Mouse (Mus musculus): ENCODE results near the gene Klhl21. TPM values are rescaled to one million over a fixed set of nuclear protein-coding genes. Genes with fewer than 3 reads are reported as not detected.

Gene Klhl21
- polyA plus RNA-seq, 1 experiment from 2014 or later, result 12.1 TPM

GRCm38 (mm10) chr4:151981363-151981762 is 27.2 kb upstream of the Klhl21 start:
- H3K9me3 ChIP-seq (ENCODE audit: low read length), result no peaks in the 10 kb centered on the region
- H3K27me3 ChIP-seq (ENCODE audit: insufficient read depth, low read length), result no peaks in the 10 kb centered on the region
- H3K27ac ChIP-seq (ENCODE audit: low read length), result no peak overlapping the region
- H3K36me3 ChIP-seq (ENCODE audit: insufficient read depth, low read length), result peaks cover 19% of the 10 kb centered on the region; the same call in 1 of the 2 replicates
- H3K4me3 ChIP-seq (ENCODE audit: low read length), result no peak overlapping the region
- H3K4me2 ChIP-seq (replicated peaks; ENCODE audit: low read depth, low read length), result no peak overlapping the region
- H3K9ac ChIP-seq (replicated peaks; ENCODE audit: low read length), result no peak overlapping the region
- peaks cover 11% of the 10 kb centered on the region for H3K4me1 ChIP-seq (ENCODE audit: insufficient read depth, low read length)
- 6% methylated on average over 5 of the region's 5 CpGs for WGBS
- ATAC-seq (ENCODE audit: low FRiP score, low TSS enrichment), result peak; percentile 33

- Histone ChIP-seq H3K4me2 (replicated peaks; ENCODE audit: low read depth, low read length) (no peak overlapping the region), H3K27ac (ENCODE audit: low read length) (peak overlapping the region; percentile 13; the same call in 1 of the 2 replicates), H3K27me3 (ENCODE audit: insufficient read depth, low read length) (no peaks in the 10 kb centered on the region), H3K4me1 (ENCODE audit: insufficient read depth, low read length) (peaks cover 28% of the 10 kb centered on the region), H3K9ac (replicated peaks; ENCODE audit: low read length) (no peak overlapping the region), H3K36me3 (ENCODE audit: insufficient read depth, low read length) (peaks cover 19% of the 10 kb centered on the region; the same call in 1 of the 2 replicates), H3K4me3 (ENCODE audit: low read length) (no peak overlapping the region), H3K9me3 (ENCODE audit: low read length) (no peaks in the 10 kb centered on the region)
- WGBS, result 45% methylated on average over 17 of the region's 17 CpGs
- no peak for ATAC-seq (ENCODE audit: low FRiP score, low TSS enrichment)
Measured at GRCm38 (mm10) chr4:151983043-151983442, 25.6 kb upstream of the Klhl21 start.

GRCm38 (mm10) chr4:151983560-151983959 is 25.0 kb upstream of the Klhl21 start:
- no peak overlapping the region for H3K4me3 ChIP-seq (ENCODE audit: low read length)
- ATAC-seq (ENCODE audit: low FRiP score, low TSS enrichment), result peak; percentile 58
- H3K27ac ChIP-seq (ENCODE audit: low read length), result no peak overlapping the region
- no peak overlapping the region for H3K4me2 ChIP-seq (replicated peaks; ENCODE audit: low read depth, low read length)
- WGBS, result 32% methylated on average over 8 of the region's 9 CpGs
- peak overlapping the region; percentile 53 for H3K9ac ChIP-seq (replicated peaks; ENCODE audit: low read length)
- H3K9me3 ChIP-seq (ENCODE audit: low read length), result no peaks in the 10 kb centered on the region
- H3K4me1 ChIP-seq (ENCODE audit: insufficient read depth, low read length), result peaks cover 29% of the 10 kb centered on the region
- H3K36me3 ChIP-seq (ENCODE audit: insufficient read depth, low read length), result peaks cover 19% of the 10 kb centered on the region; the same call in 1 of the 2 replicates
- no peaks in the 10 kb centered on the region for H3K27me3 ChIP-seq (ENCODE audit: insufficient read depth, low read length)

DNA sequence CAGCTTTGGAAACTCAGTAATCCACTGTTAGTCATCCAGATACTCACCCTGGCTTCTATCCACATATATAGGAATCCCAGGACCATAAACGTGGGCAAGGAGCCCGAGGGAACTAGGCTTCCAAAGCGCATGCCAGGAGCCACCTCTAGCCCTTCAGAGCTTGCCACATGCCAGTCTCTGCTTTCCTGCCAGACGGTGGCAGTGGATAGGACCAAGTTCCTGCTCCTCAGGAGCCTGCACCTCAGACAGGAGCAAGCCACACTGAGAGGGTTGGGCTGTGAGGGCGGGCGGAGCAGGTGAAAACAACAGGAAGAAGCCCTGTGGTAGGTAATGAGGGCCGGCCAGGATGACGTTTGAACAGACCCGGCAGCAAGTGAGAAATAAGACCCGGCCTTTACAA is 22.7 kb upstream of the Klhl21 start:
- Histone ChIP-seq H3K4me3 (ENCODE audit: low read length) (no peak overlapping the region), H3K27me3 (ENCODE audit: insufficient read depth, low read length) (no peaks in the 10 kb centered on the region), H3K36me3 (ENCODE audit: insufficient read depth, low read length) (peaks cover 21% of the 10 kb centered on the region; the same call in 1 of the 2 replicates), H3K4me2 (replicated peaks; ENCODE audit: low read depth, low read length) (no peak overlapping the region), H3K9me3 (ENCODE audit: low read length) (no peaks in the 10 kb centered on the region), H3K27ac (ENCODE audit: low read length) (no peak overlapping the region), H3K9ac (replicated peaks; ENCODE audit: low read length) (no peak overlapping the region), H3K4me1 (ENCODE audit: insufficient read depth, low read length) (peaks cover 39% of the 10 kb centered on the region)
- 27% methylated on average over 10 of the region's 10 CpGs for WGBS
- ATAC-seq (ENCODE audit: low FRiP score, low TSS enrichment), result no peak

- H3K9ac ChIP-seq (replicated peaks; ENCODE audit: low read length), result 0 out of 2 replicates have a peak overlapping the region, but pooled peaks have one; percentile 3
- H3K4me1 ChIP-seq (ENCODE audit: insufficient read depth, low read length), result peaks cover 39% of the 10 kb centered on the region
- H3K4me3 ChIP-seq (ENCODE audit: low read length), result no peak overlapping the region
- H3K36me3 ChIP-seq (ENCODE audit: insufficient read depth, low read length), result peaks cover 26% of the 10 kb centered on the region
- ATAC-seq (ENCODE audit: low FRiP score, low TSS enrichment), result no peak
- H3K27me3 ChIP-seq (ENCODE audit: insufficient read depth, low read length), result no peaks in the 10 kb centered on the region
- H3K9me3 ChIP-seq (ENCODE audit: low read length), result no peaks in the 10 kb centered on the region
- 61% methylated on average over 8 of the region's 8 CpGs for WGBS
- H3K4me2 ChIP-seq (replicated peaks; ENCODE audit: low read depth, low read length), result no peak overlapping the region
- H3K27ac ChIP-seq (ENCODE audit: low read length), result no peak overlapping the region
Measured at GRCm38 (mm10) chr4:151986650-151987049, 22.0 kb upstream of the Klhl21 start.

DNA sequence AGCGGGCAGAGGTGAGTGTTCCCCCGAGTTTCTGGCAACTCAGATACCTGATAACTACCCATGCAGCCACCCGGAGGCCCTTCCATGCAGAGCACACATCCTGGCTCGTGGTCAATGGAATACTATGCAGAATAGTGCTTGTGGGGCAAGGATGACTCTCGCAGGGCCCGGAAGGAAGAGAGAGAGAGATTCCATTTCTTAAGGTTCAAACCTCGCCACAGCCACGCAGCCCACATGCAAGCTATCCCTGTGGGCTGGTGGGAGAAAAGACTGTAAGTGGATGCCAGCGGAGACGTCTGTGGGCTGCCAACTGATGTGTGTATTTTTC is 20.6 kb upstream of the Klhl21 start:
- WGBS, result 24% methylated on average over 10 of the region's 10 CpGs
- peaks cover 39% of the 10 kb centered on the region for H3K4me1 ChIP-seq (ENCODE audit: insufficient read depth, low read length)
- H3K9ac ChIP-seq (replicated peaks; ENCODE audit: low read length), result peak overlapping the region; percentile 83
- H3K27me3 ChIP-seq (ENCODE audit: insufficient read depth, low read length), result no peaks in the 10 kb centered on the region
- H3K36me3 ChIP-seq (ENCODE audit: insufficient read depth, low read length), result peaks cover 35% of the 10 kb centered on the region
- H3K4me3 ChIP-seq (ENCODE audit: low read length), result peak overlapping the region; percentile 77
- peak overlapping the region; percentile 78 for H3K27ac ChIP-seq (ENCODE audit: low read length)
- no peak for ATAC-seq (ENCODE audit: low FRiP score, low TSS enrichment)
- H3K4me2 ChIP-seq (replicated peaks; ENCODE audit: low read depth, low read length), result peak overlapping the region; percentile 83
- no peaks in the 10 kb centered on the region for H3K9me3 ChIP-seq (ENCODE audit: low read length)

- WGBS, result under 1% methylated on average over 52 of the region's 54 CpGs
- ATAC-seq (ENCODE audit: low FRiP score, low TSS enrichment), result peak; percentile 73
- H3K36me3 ChIP-seq (ENCODE audit: insufficient read depth, low read length), result peaks cover 34% of the 10 kb centered on the region
- H3K27me3 ChIP-seq (ENCODE audit: insufficient read depth, low read length), result no peaks in the 10 kb centered on the region
- H3K27ac ChIP-seq (ENCODE audit: low read length), result peak within 1 kb of the TSS; percentile 78
- peaks cover 42% of the 10 kb centered on the region for H3K4me1 ChIP-seq (ENCODE audit: insufficient read depth, low read length)
- peak within 1 kb of the TSS; percentile 83 for H3K4me2 ChIP-seq (replicated peaks; ENCODE audit: low read depth, low read length)
- H3K4me3 ChIP-seq (ENCODE audit: low read length), result peak within 1 kb of the TSS; percentile 77
- H3K9ac ChIP-seq (replicated peaks; ENCODE audit: low read length), result peak within 1 kb of the TSS; percentile 83
- H3K9me3 ChIP-seq (ENCODE audit: low read length), result no peaks in the 10 kb centered on the region
Measured at GRCm38 (mm10) chr4:151988342-151989109, 20.1 kb upstream of the Klhl21 start, which contains the start of gene Thap3. TSS of gene Thap3 (minus strand) at chr4:151988997.

DNA sequence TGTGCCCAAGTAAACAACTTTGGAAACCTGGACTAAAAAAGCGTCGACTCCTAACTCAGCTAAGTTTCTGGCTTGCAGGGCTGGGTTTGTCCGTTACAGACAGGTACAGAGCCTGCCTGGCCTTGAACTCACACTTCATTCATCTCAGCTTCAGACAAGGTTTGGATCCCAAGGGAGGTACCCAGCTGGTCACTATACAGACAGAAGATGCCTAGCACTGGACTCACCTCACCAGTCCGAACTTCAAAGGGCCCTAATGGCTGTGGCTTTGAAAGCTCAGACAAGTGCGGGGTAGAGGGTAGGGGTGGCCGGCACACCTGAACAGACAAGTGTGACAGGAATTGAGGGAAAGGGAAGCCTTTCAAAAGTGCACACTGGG is 19.5 kb upstream of the Klhl21 start:
- Histone ChIP-seq H3K27ac (ENCODE audit: low read length) (peak overlapping the region; percentile 78), H3K9me3 (ENCODE audit: low read length) (no peaks in the 10 kb centered on the region), H3K36me3 (ENCODE audit: insufficient read depth, low read length) (peaks cover 34% of the 10 kb centered on the region), H3K4me1 (ENCODE audit: insufficient read depth, low read length) (peaks cover 42% of the 10 kb centered on the region), H3K9ac (replicated peaks; ENCODE audit: low read length) (peak overlapping the region; percentile 83), H3K27me3 (ENCODE audit: insufficient read depth, low read length) (no peaks in the 10 kb centered on the region), H3K4me3 (ENCODE audit: low read length) (peak overlapping the region; percentile 77), H3K4me2 (replicated peaks; ENCODE audit: low read depth, low read length) (peak overlapping the region; percentile 83)
- 26% methylated on average over 6 of the region's 6 CpGs for WGBS
- no peak; the same call in 1 of the 2 replicates for ATAC-seq (ENCODE audit: low FRiP score, low TSS enrichment)

DNA sequence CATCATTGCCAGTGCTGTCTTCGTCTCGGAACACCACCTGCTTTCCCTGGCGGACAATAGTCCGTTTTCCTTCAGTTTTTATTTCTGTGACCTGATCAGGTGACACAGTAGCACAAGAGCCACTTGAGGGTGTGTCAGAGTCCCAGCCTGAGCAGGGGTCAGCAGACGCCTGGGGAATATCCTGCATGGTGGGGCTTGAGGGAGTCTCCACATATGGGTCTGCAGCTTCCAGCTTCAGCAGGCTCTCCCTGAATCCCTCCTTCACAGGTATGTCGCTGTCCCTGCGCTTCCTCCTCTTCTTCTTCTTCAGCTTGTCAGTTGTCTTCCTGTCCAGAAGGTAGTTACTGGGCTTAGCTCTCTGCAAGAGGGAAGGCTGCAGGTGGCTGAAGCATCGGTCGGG is 16.5 kb upstream of the Klhl21 start:
- H3K36me3 ChIP-seq (ENCODE audit: insufficient read depth, low read length), result peaks cover 30% of the 10 kb centered on the region
- H3K9me3 ChIP-seq (ENCODE audit: low read length), result no peaks in the 10 kb centered on the region
- H3K4me2 ChIP-seq (replicated peaks; ENCODE audit: low read depth, low read length), result no peak overlapping the region
- H3K9ac ChIP-seq (replicated peaks; ENCODE audit: low read length), result no peak overlapping the region
- H3K4me3 ChIP-seq (ENCODE audit: low read length), result no peak overlapping the region
- WGBS, result 91% methylated on average over 9 of the region's 9 CpGs
- no peaks in the 10 kb centered on the region for H3K27me3 ChIP-seq (ENCODE audit: insufficient read depth, low read length)
- peaks cover 38% of the 10 kb centered on the region for H3K4me1 ChIP-seq (ENCODE audit: insufficient read depth, low read length)
- no peak overlapping the region for H3K27ac ChIP-seq (ENCODE audit: low read length)
- no peak for ATAC-seq (ENCODE audit: low FRiP score, low TSS enrichment)

- H3K36me3 ChIP-seq (ENCODE audit: insufficient read depth, low read length), result peaks cover 30% of the 10 kb centered on the region
- no peak overlapping the region for H3K4me2 ChIP-seq (replicated peaks; ENCODE audit: low read depth, low read length)
- peaks cover 36% of the 10 kb centered on the region for H3K4me1 ChIP-seq (ENCODE audit: insufficient read depth, low read length)
- H3K27ac ChIP-seq (ENCODE audit: low read length), result no peak overlapping the region
- no peak for ATAC-seq (ENCODE audit: low FRiP score, low TSS enrichment)
- H3K27me3 ChIP-seq (ENCODE audit: insufficient read depth, low read length), result no peaks in the 10 kb centered on the region
- no peak overlapping the region for H3K4me3 ChIP-seq (ENCODE audit: low read length)
- H3K9ac ChIP-seq (replicated peaks; ENCODE audit: low read length), result no peak overlapping the region
- H3K9me3 ChIP-seq (ENCODE audit: low read length), result no peaks in the 10 kb centered on the region
- WGBS, result 78% methylated on average over 6 of the region's 6 CpGs
Measured at GRCm38 (mm10) chr4:151993035-151993434, 15.6 kb upstream of the Klhl21 start.
